Mouse (Mus musculus): ENCODE data around the gene Gm20867. TPM values are rescaled to one million over a fixed set of nuclear protein-coding genes. Genes with fewer than 3 reads are reported as not detected.
"Not testable (repeated sequence)": the region's sequence is repeated elsewhere in the genome, so short reads cannot be mapped to it uniquely, and the experiment has no call there.

Gene Gm20867
- not detected in 2 replicates for polyA plus RNA-seq (2014; fragmentation: Nextera tagmentation; extraction: Ambion mirVana)

- not testable (repeated sequence) for H3K4me1 ChIP-seq (ENCODE audit: control insufficient read depth, insufficient read depth, low read length); H3K4me2 ChIP-seq (ENCODE audit: low read depth); H3K9ac ChIP-seq (ENCODE audit: low read length); DNase-seq (ENCODE audit: low spot score); H3K27ac ChIP-seq (ENCODE audit: low read depth, low read length); H3K4me3 ChIP-seq (ENCODE audit: low read depth, low read length); ATAC-seq (ENCODE audit: insufficient read depth, low FRiP score, low TSS enrichment); H3K36me3 ChIP-seq (ENCODE audit: control insufficient read depth, insufficient read depth, low read length); H3K9me3 ChIP-seq (ENCODE audit: control insufficient read depth, low read length); H3K27me3 ChIP-seq (ENCODE audit: control insufficient read depth, insufficient read depth, low read length)
- WGBS, result no CpG with 5 or more reads among the region's 3 CpGs
Measured at GRCm38 (mm10) chrY:77963104-77963503, at the start of gene Gm20867. Gm20867 (minus strand) TSS chrY:77963204.

Other genes starting within 250 kb of the Gm20867 start
- gene Gm29564, start 249.8 kb upstream of the Gm20867 start, polyA plus RNA-seq (2014; fragmentation: Nextera tagmentation; extraction: Ambion mirVana), result not detected in 2 replicates

Data from neural tube, embryonic 11.5 days (tissue).